Mouse (Mus musculus) urinary bladder, adult 18-20 months (tissue): ENCODE measurements around the gene Gm38394.

ENCODE experiments used
- DNase-seq, 2 experiments: peaks; one replicate each; pipeline ENCODE4 v3.0.0; 2022; ENCODE audit warnings: low spot score in 2 of 2, mixed read lengths in 2 of 2

Gm38394 gene

DNA sequence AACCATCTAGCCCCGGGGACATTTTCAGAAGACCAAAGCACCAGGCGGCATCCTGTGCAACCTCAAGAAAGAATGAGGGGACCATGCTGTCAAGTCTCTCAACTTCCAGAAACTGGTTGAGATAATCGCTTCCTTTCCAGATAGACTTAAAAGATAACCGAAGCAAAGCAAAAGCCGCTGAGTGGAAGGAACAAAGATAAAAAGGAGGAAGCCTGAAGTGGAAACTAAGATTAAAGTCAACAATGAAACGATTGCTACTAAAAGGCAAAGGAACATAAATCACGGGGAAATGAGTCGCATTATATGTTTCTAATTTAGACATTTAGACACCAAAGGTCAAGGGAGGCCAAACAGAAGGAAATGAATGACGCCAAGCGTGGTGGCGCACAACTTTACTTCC, 89.8 kb downstream of the Gm38394 start:
- DNase-seq = no peak
